Mouse (Mus musculus) embryonic facial prominence, embryonic 10.5 days (tissue): ENCODE results near the gene Cacng2. TPM values are rescaled to one million over a fixed set of nuclear protein-coding genes. Genes with fewer than 3 reads are reported as not detected.

Experiments used
- DNase-seq: peaks from one replicate; pipeline ENCODE4 v3.0.0-alpha.2; 2017; ENCODE audit warnings: low spot score
- H3K27ac ChIP-seq: fragments of 300-500 bp; sonication (generic); replicated peaks from 2 replicates; pipeline ENCODE4 v1.5.1; 2016; ENCODE audit warnings: mild to moderate bottlenecking
- H3K27me3 ChIP-seq: fragments of 300-500 bp; sonication (generic); replicated peaks from 2 replicates; pipeline ENCODE4 v1.6.1; 2016; ENCODE audit warnings: low read depth, mild to moderate bottlenecking; ENCODE audit not compliant: poor library complexity, severe bottlenecking
- H3K36me3 ChIP-seq: fragments of 300-500 bp; sonication (generic); replicated peaks from 2 replicates; pipeline ENCODE4 v1.6.1; 2016; ENCODE audit warnings: mild to moderate bottlenecking, moderate library complexity
- H3K4me1 ChIP-seq: fragments of 300-500 bp; sonication (generic); 2 replicates; pipeline ENCODE4 v1.6.1; 2016
- H3K4me3 ChIP-seq: fragments of 300-500 bp; sonication (generic); 2 replicates; pipeline ENCODE4 v1.5.1; 2016; ENCODE audit warnings: mild to moderate bottlenecking, moderate library complexity
- H3K9me3 ChIP-seq: fragments of 300-500 bp; sonication (generic); 2 replicates; pipeline ENCODE4 v1.6.1; 2016; ENCODE audit warnings: mild to moderate bottlenecking
- WGBS: fragments of 180-500 bp; shearing (Covaris S2); methylation state at CpG from one replicate; pipeline ENCODE4 v1.1.7; 2016; 5-methylcytosine and 5-hydroxymethylcytosine counted together
- polyA plus RNA-seq: library from polyadenylated mRNA; unstranded; fragments of >200 nt; fragmentation: Nextera tagmentation; extraction: Ambion mirVana; gene quantifications from 2 replicates; pipeline ENCODE4 v1.2.1, GENCODE M21; 2016

Cacng2 gene
- polyA plus RNA-seq, 1 experiment from 2014 or later, result 0.11 TPM

DNA sequence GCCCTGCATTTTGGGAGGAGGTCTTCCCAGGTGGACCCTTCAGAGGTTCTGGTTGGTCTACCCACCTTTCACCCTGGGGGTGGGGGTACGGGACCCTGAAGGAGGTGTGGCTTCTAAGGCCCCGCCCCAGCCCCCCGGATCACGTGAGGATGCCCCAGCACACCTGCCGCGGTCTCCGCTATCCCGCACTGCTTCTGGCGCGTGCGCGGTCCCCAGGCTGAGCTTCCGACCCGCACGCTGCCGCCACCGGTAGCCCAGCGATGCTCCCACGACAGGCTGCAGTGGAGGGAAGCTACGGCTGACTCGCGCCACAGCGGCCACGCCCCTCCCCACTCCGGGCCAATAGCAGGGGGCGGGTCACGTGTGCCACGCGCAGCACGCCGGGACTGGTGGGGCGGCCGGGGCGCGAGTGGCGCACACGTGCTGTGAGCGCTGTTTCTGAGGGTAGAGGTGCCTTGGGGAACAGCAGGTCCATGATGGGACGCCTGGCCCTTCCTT is 163.4 kb downstream of the Cacng2 start, which contains the start of gene Foxred2:
Gene Foxred2, minus strand, starts transcription at position 319 of the 498 bp plus-strand sequence.
- H3K27ac ChIP-seq, result peak within 1 kb of the TSS; percentile 78
- peak; percentile 93 for DNase-seq
- peak within 1 kb of the TSS; percentile 71 for H3K4me3 ChIP-seq
- peaks cover 19% of the 10 kb centered on the region for H3K4me1 ChIP-seq
- H3K9me3 ChIP-seq, result no peaks in the 10 kb centered on the region
- H3K27me3 ChIP-seq, result peaks cover 30% of the 10 kb centered on the region
- peaks cover 57% of the 10 kb centered on the region for H3K36me3 ChIP-seq
- under 1% methylated on average over 39 of the region's 39 CpGs for WGBS

DNA sequence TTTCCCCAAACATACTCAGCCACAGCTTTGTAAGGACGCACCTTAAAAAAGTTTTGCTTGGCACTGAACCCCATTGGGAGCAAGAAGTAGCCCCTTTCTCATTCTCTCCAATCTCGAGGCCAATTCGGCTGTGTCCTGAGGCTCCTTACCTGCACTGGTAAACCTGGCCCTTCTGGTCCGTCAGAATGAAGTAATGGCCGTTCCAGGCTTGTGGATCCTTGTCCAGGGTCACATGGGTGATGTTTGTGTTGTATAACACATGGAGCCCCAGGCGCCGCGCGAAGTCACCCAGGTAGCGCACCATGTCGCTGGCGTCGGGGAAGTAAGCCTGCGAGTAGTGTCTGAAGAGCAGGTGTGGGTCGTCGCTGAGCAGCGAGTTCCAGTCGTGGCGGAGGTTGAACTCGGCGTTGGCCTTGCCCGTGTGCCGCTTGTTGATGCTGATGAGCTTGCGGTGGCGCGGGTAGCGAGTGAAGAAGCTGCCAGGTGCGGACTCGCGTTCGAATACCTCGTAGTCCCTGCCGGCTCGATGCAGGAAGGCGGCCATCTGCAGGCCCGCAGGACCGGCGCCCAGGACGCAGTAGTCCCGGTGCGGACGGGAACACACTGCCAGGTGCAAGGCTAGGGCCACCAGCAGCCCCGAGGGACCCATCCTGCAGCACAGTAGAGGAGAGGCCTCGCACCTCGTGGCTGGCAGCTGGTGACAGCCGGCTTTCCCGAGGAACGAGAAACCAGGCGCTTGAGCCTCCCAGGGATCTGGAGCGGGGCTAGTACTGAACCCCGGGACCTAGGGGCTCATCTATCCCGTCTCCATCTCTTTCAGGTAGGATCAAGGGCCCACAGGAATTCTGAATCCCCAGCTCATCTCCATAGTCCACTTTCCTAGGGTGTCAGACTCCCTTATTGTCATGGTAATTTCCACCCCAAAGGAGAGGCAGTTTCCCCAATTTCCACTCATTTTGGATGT is 164.1 kb downstream of the Cacng2 start:
- peak overlapping the region; percentile 78 for H3K27ac ChIP-seq
- peak; percentile 47 for DNase-seq

DNA sequence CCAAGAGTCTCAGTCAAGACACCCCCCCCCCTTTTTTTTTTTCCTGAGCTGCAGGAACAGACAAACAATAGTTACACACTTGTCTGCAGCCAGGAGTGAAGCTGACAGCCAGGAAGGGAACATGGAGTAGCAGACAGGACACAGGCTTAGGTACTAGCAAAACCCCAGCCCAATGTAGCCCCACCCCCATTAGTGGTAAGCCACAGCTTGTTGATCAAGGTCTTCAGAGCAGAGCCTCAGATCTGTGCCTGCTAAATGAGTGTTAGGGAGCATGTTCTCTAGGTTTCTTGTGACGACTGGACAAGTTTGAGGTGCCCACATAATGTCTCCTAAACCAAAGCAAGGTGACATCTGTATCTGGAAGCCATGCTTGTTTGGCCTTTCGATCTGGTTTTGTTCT is 165.5 kb downstream of the Cacng2 start:
- H3K27ac ChIP-seq, result no peak overlapping the region
- H3K9me3 ChIP-seq, result no peaks in the 10 kb centered on the region
- DNase-seq, result no peak
- 93% methylated on average over 2 of the region's 2 CpGs for WGBS
- H3K4me1 ChIP-seq, result peaks cover 19% of the 10 kb centered on the region
- H3K36me3 ChIP-seq, result peaks cover 46% of the 10 kb centered on the region
- H3K4me3 ChIP-seq, result no peak overlapping the region
- H3K27me3 ChIP-seq, result peaks cover 30% of the 10 kb centered on the region

More for the DNA sequence above, 164.1 kb downstream of the Cacng2 start:
- Histone ChIP-seq H3K4me1 (peaks cover 19% of the 10 kb centered on the region), H3K36me3 (peaks cover 52% of the 10 kb centered on the region), H3K4me3 (peak overlapping the region; percentile 71), H3K27me3 (peaks cover 30% of the 10 kb centered on the region), H3K9me3 (no peaks in the 10 kb centered on the region)
- 10% methylated on average over 52 of the region's 52 CpGs for WGBS

DNA sequence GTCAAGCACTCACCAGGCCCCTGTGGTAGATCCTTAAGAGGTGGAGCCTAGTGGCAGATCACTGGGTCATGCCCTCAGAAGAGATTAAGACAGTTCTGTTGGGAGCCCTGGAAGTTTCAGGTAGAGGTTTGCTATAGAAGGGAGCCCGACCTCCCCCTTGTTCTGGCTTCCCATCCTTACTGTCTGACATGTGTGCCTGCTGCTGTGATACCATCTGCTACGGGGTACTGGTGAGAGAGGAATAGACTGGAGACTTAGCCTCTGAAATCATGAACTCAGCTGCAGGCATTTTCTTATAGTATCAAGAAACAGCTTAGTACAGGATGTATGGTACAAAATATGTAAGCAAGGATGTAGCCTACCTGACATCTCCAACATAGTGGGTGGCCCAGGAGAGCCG is 166.9 kb downstream of the Cacng2 start:
- Histone ChIP-seq H3K27ac (no peak overlapping the region), H3K36me3 (peaks cover 41% of the 10 kb centered on the region), H3K27me3 (peaks cover 30% of the 10 kb centered on the region), H3K4me1 (peaks cover 19% of the 10 kb centered on the region), H3K4me3 (no peak overlapping the region), H3K9me3 (no peaks in the 10 kb centered on the region)
- WGBS, result 84% methylated on average over 3 of the region's 3 CpGs
- no peak for DNase-seq

DNA sequence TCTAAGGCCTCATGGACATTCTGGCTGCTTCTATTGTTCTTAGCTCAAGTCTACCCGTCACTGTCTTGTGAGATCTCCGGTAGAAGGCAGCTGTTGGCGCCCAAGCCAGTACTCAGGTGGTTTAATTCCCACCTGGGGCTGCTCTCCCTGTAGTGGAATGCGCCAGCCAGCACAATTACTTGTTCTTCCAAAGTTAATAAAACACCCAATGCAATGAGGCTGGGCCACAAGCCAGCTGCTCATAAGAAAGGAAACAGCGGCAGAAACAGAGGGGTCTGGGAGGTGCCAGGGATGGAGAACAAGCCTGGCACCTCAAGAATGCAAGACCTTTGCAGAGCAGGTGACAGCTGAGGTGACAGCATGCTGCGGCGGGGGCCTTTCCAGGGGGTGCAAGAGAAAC is 170.8 kb downstream of the Cacng2 start:
- DNase-seq, result no peak
- Histone ChIP-seq H3K27me3 (peaks cover 5% of the 10 kb centered on the region; the same call in 1 of the 2 replicates), H3K4me3 (no peak overlapping the region), H3K9me3 (no peaks in the 10 kb centered on the region), H3K27ac (no peak overlapping the region), H3K36me3 (peaks cover 70% of the 10 kb centered on the region), H3K4me1 (no peaks in the 10 kb centered on the region)
- 88% methylated on average over 7 of the region's 7 CpGs for whole genome bisulfite sequencing

DNA sequence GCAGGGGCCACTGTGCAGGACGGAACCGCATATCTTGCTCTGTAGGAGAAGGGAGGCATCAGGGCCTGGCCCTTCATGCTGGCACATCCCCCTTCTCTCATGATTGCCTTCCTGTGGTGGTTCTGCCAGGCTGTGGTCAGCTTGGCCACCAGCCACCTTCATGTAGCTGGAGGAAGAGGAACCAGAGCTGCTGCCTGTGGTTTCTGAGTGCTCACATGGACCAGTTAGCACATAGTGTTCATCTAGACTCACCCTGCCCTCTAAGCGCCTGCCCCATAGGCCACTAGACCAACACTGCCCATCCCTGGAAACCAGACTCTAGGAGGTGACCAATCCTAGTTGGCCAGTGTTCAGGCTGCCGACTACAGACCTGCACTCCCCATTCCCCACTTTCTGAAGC is 174.1 kb downstream of the Cacng2 start:
- Histone ChIP-seq H3K36me3 (peaks cover 69% of the 10 kb centered on the region), H3K9me3 (no peaks in the 10 kb centered on the region), H3K4me3 (no peak overlapping the region), H3K27ac (no peak overlapping the region), H3K4me1 (no peaks in the 10 kb centered on the region), H3K27me3 (no peaks in the 10 kb centered on the region)
- WGBS, result 87% methylated on average over 4 of the region's 4 CpGs
- DNase-seq, result no peak

Other genes starting within 250 kb of the Cacng2 start
- gene Txn2, start 191.0 kb downstream of the Cacng2 start, polyA plus RNA-seq, result 287 and 289 TPM in 2 replicates
- gene Foxred2, start 163.3 kb downstream of the Cacng2 start, polyA plus RNA-seq, result 7.2 and 7.3 TPM in 2 replicates
- gene Eif3d, start 149.2 kb downstream of the Cacng2 start, polyA plus RNA-seq, result 249 and 271 TPM in 2 replicates
- gene Ift27, start 54.1 kb upstream of the Cacng2 start, polyA plus RNA-seq, result 136 and 141 TPM in 2 replicates
- not detected in 2 replicates for gene Pvalb, start 86.4 kb upstream of the Cacng2 start, polyA plus RNA-seq
- 4.2 and 6.2 TPM in 2 replicates for gene Ncf4, start 124.8 kb upstream of the Cacng2 start, polyA plus RNA-seq
- gene Csf2rb2, start 185.7 kb upstream of the Cacng2 start, polyA plus RNA-seq, result 0.48 and 0.51 TPM in 2 replicates
- gene Csf2rb, start 205.7 kb upstream of the Cacng2 start, polyA plus RNA-seq, result 2.1 and 2.2 TPM in 2 replicates